Mouse (Mus musculus) ES-E14 (cell line): Measurements from ENCODE around the gene Ttc3. TPM values are rescaled to one million over a fixed set of nuclear protein-coding genes. Genes with fewer than 3 reads are reported as not detected.

ENCODE experiments used
- DNase-seq: peaks from one replicate; pipeline ENCODE4 v3.0.0-alpha.2; 2013; ENCODE audit warnings: low read depth, low spot score
- H3K27ac ChIP-seq: 2 replicates; pipeline ENCODE4 v1.5.1; 2012; ENCODE audit warnings: low read depth, mild to moderate bottlenecking, low read length, moderate library complexity, mixed read lengths; ENCODE audit not compliant: poor library complexity, insufficient read depth, severe bottlenecking
- H3K36me3 ChIP-seq: 2 replicates; pipeline ENCODE4 v1.6.1; 2012; ENCODE audit warnings: mild to moderate bottlenecking, low read length, moderate library complexity, mixed read lengths; ENCODE audit not compliant: control insufficient read depth, poor library complexity, insufficient read depth, severe bottlenecking
- H3K4me1 ChIP-seq, 2 experiments: fragments of 150-350 bp in 1 of 2; sonication (generic) in 1 of 2; 2 replicates each; pipeline ENCODE4 v1.6.1; 2012; ENCODE audit warnings: low read length in 2 of 2, mild to moderate bottlenecking in 1 of 2, mixed read lengths in 1 of 2; ENCODE audit not compliant: control insufficient read depth in 2 of 2, insufficient read depth in 2 of 2, poor library complexity in 1 of 2
- H3K4me3 ChIP-seq, 2 experiments: fragments of 150-350 bp in 1 of 2; sonication (generic) in 1 of 2; 2 replicates each; pipeline ENCODE4 v1.5.1; 2012; ENCODE audit warnings: low read length in 2 of 2, low read depth in 1 of 2, mild to moderate bottlenecking in 1 of 2, mixed read lengths in 1 of 2; ENCODE audit not compliant: insufficient read depth in 1 of 2, poor library complexity in 1 of 2, severe bottlenecking in 1 of 2
- H3K9ac ChIP-seq: 2 replicates; pipeline ENCODE4 v1.6.1; 2012; ENCODE audit warnings: low read depth, mild to moderate bottlenecking, low read length, mixed read lengths; ENCODE audit not compliant: poor library complexity, insufficient read depth, severe bottlenecking
- H3K9me3 ChIP-seq: fragments of 150-350 bp; sonication (generic); 2 replicates; pipeline ENCODE4 v1.6.1; 2012; ENCODE audit warnings: low read depth, mild to moderate bottlenecking, low read length; ENCODE audit not compliant: control insufficient read depth, insufficient read depth
- CHD2 ChIP-seq: IDR thresholded peaks from 2 replicates; pipeline ENCODE4 v1.6.1; 2014; ENCODE audit warnings: mild to moderate bottlenecking, low read depth, low read length, inconsistent platforms
- HCFC1 ChIP-seq: IDR thresholded peaks from 2 replicates; pipeline ENCODE4 v1.6.1; 2012; ENCODE audit warnings: low read length, inconsistent platforms, borderline replicate concordance; ENCODE audit not compliant: insufficient read depth
- MAFK ChIP-seq: IDR thresholded peaks from 2 replicates; pipeline ENCODE4 v1.6.1; 2014; ENCODE audit warnings: mild to moderate bottlenecking, low read depth, low read length, inconsistent platforms; ENCODE audit not compliant: insufficient read depth
- ZC3H11A ChIP-seq: IDR thresholded peaks from 2 replicates; pipeline ENCODE4 v1.6.1; 2012; ENCODE audit warnings: low read depth, mild to moderate bottlenecking, inconsistent platforms, low read length, borderline replicate concordance
- ZNF384 ChIP-seq: IDR thresholded peaks from 2 replicates; pipeline ENCODE4 v1.6.1; 2012; ENCODE audit warnings: low read depth, low read length, inconsistent platforms
- in situ Hi-C, 2 experiments: fragments of 600-800 bp; cut with MboI; formaldehyde crosslinking; loops; one replicate each; pipeline ENCODE4 v1.15.1; 2025; ENCODE audit warnings: low sequenced_read_pairs in 2 of 2, inconsistent platforms in 1 of 2; ENCODE audit not compliant: unreplicated experiment in 2 of 2
- total RNA-seq: library from RNA; depleted of rRNA; stranded (reverse); fragments of 300-350 nt; gene quantifications from 2 replicates; pipeline ENCODE4 v1.2.3, GENCODE M21; 2012

Ttc3 gene
- total RNA-seq, 1 experiment: 64.2 TPM

DNA sequence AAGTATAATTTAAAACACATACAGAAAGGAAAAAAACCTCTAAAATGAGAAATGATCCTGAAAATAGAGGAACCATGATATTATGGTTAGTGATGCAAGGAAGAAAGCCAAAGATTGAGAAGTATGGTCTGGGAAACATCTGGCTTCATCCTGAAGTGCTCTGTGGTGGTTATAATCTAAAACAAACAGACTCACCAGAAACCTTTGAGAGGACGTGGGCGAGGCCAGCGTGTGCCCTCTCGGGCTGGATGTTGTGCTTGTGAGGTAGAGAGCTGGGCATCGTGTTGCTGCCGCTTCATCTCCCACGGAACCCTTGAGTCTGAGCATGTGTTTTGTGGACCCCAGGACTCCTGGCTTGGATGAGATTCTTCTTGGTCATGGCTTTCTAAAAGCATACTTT is 26.2 kb downstream of the Ttc3 start:
- Histone ChIP-seq H3K4me3 (no peak overlapping the region), H3K27ac (no peak overlapping the region), H3K9ac (no peak overlapping the region), H3K4me1 (no peaks in the 10 kb centered on the region), H3K9me3 (no peaks in the 10 kb centered on the region), H3K36me3 (peaks cover 5% of the 10 kb centered on the region)
- in situ Hi-C loops: no loop called here
- DNase-seq: no peak
- TF ChIP-seq MAFK: no peak
- no peak for TF ChIP-seq ZC3H11A
- no peak for TF ChIP-seq HCFC1
- TF ChIP-seq CHD2: no peak
- no peak for TF ChIP-seq ZNF384

GRCm38 (mm10) chr16:94399141-94399540 is 28.7 kb downstream of the Ttc3 start:
- DNase-seq: no peak
- H3K9me3 ChIP-seq: no peaks in the 10 kb centered on the region
- no peak overlapping the region for H3K27ac ChIP-seq
- H3K36me3 ChIP-seq: peaks cover 5% of the 10 kb centered on the region
- TF ChIP-seq MAFK (no peak), CHD2 (no peak), HCFC1 (no peak)
- H3K4me1 ChIP-seq: no peaks in the 10 kb centered on the region
- H3K4me3 ChIP-seq: no peak overlapping the region
- in situ Hi-C loops: no loop called here
- H3K9ac ChIP-seq: no peak overlapping the region

DNA sequence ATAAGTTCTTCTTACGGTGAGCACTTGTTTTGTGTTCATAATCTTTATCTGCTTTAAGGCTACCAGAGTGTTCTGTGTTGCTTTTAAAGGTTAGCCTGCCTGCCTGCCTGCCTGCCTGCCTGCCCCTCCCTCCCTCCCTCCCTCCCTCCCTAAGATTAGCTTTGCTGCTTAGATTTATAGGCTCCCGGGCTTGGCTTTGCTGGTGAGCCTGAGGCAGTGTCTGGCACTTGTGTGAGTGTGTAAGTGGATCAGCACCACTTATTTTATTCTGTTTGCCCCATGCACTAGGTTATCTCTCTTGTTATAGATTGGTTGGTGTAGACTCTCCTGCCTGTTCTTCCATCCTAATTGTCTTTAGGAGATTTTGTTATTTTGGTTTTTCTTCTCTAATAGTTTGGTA is 31.2 kb downstream of the Ttc3 start:
- TF ChIP-seq CHD2: no peak
- no peak for TF ChIP-seq HCFC1
- TF ChIP-seq ZNF384: no peak
- no peak for TF ChIP-seq ZC3H11A
- no peak for TF ChIP-seq MAFK
- Histone ChIP-seq H3K4me1 (no peaks in the 10 kb centered on the region), H3K9ac (no peak overlapping the region), H3K27ac (no peak overlapping the region), H3K36me3 (no peaks in the 10 kb centered on the region; the same call in 1 of the 2 replicates), H3K9me3 (no peaks in the 10 kb centered on the region), H3K4me3 (no peak overlapping the region)
- in situ Hi-C loops: no loop called here
- no peak for DNase-seq

GRCm38 (mm10) chr16:94402185-94402584 is 31.8 kb downstream of the Ttc3 start:
- Histone ChIP-seq H3K9me3 (no peaks in the 10 kb centered on the region), H3K4me1 (no peaks in the 10 kb centered on the region), H3K9ac (no peak overlapping the region), H3K27ac (no peak overlapping the region), H3K36me3 (no peaks in the 10 kb centered on the region; the same call in 1 of the 2 replicates), H3K4me3 (no peak overlapping the region)
- DNase-seq: no peak
- no peak for TF ChIP-seq HCFC1
- no peak for TF ChIP-seq MAFK
- TF ChIP-seq ZNF384: no peak
- TF ChIP-seq ZC3H11A: no peak
- no peak for TF ChIP-seq CHD2
- in situ Hi-C loops: no loop called here

DNA sequence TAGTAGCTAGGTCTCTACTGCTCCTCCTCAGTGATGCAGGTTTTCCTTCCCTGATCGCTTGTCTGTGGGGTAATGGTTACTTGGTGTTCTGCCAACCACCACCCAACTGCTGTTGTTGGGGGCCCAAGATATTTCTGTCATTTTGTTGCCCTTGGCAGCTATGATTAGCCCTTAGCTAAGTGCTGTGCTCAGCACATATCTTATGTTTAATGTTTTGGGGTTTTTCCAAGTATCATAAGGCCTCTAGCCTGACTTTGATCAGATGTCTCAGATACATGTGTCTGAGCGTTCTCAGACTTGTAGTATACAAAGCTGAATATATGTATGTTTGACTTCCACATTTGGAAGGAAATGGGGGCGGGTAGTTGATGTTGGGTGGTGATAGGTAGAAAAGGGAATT is 40.9 kb downstream of the Ttc3 start:
- no peak for TF ChIP-seq HCFC1
- TF ChIP-seq CHD2: no peak
- no peak for TF ChIP-seq ZNF384
- TF ChIP-seq MAFK: no peak
- TF ChIP-seq ZC3H11A: no peak
- DNase-seq: no peak
- H3K27ac ChIP-seq: no peak overlapping the region
- H3K4me1 ChIP-seq: no peaks in the 10 kb centered on the region
- no peak overlapping the region for H3K4me3 ChIP-seq
- H3K36me3 ChIP-seq: no peaks in the 10 kb centered on the region; the same call in 1 of the 2 replicates
- H3K9ac ChIP-seq: no peak overlapping the region
- in situ Hi-C loops: no loop called here
- H3K9me3 ChIP-seq: no peaks in the 10 kb centered on the region
